ENCODE assay signal across 8 mouse cellular contexts in genomic region chr6:53067989-53068874, GRCm38 (mm10). TPM values are rescaled to one million over a fixed set of nuclear protein-coding genes. Genes with fewer than 3 reads are reported as not detected.
A peak's percentile ranks its signal among the peaks of the same experiment; 100 is the strongest.
DNase-seq lines count a peak whose midpoint lies in the region; ATAC-seq and TF ChIP-seq lines count a peak whose summit lies in the region.

Jazf1 (minus strand) TSS chr6:53068631.

- peak within 1 kb of the TSS; percentile 91 for H3K9ac ChIP-seq in ES-Bruce4 (ENCODE audit: low read depth, poor library complexity, severe bottlenecking)
- peak within 1 kb of the TSS; percentile 97 for H3K9ac ChIP-seq in forebrain, postnatal 0 days
- peak within 1 kb of the TSS; percentile 70 for H3K9ac ChIP-seq in lung, embryonic 15.5 days

- H3K27ac ChIP-seq in ES-Bruce4 (ENCODE audit: insufficient read depth, low read length) = no peak within 1 kb of the TSS
- peak within 1 kb of the TSS; percentile 89 for H3K27ac ChIP-seq in forebrain, postnatal 0 days (ENCODE audit: low read depth, low read length)
- no peak within 1 kb of the TSS for H3K27ac ChIP-seq in lung, embryonic 15.5 days

- peak within 1 kb of the TSS; percentile 86 for H3K4me2 ChIP-seq in forebrain, postnatal 0 days (ENCODE audit: low read depth)
- H3K4me2 ChIP-seq in lung, embryonic 15.5 days = peak within 1 kb of the TSS; percentile 96

- no peak for TF ChIP-seq EP300 in ES-Bruce4 (IDR thresholded peaks at IDR 0.05; ENCODE audit: insufficient read depth, low read depth, low read length)

- no peaks in the 10 kb centered on the region for H3K9me3 ChIP-seq in ES-Bruce4 (replicated peaks; ENCODE audit: control insufficient read depth, insufficient read depth, low read length, poor library complexity, severe bottlenecking)
- no peaks in the 10 kb centered on the region for H3K9me3 ChIP-seq in forebrain, postnatal 0 days (ENCODE audit: low read length)
- no peaks in the 10 kb centered on the region for H3K9me3 ChIP-seq in lung, embryonic 15.5 days

- no peak for TF ChIP-seq POLR2A in ES-Bruce4 (IDR thresholded peaks at IDR 0.05; ENCODE audit: insufficient read depth, low read length)

- no peaks in the 10 kb centered on the region for H3K4me1 ChIP-seq in ES-Bruce4 (ENCODE audit: control insufficient read depth, insufficient read depth, low read length)
- no peaks in the 10 kb centered on the region for H3K4me1 ChIP-seq in forebrain, postnatal 0 days (ENCODE audit: insufficient read depth)
- peaks cover 8% of the 10 kb centered on the region; the same call in 1 of the 2 replicates for H3K4me1 ChIP-seq in lung, embryonic 15.5 days

- no peaks in the 10 kb centered on the region for H3K36me3 ChIP-seq in ES-Bruce4 (ENCODE audit: control insufficient read depth, insufficient read depth, low read length, poor library complexity, severe bottlenecking)
- no peaks in the 10 kb centered on the region for H3K36me3 ChIP-seq in forebrain, postnatal 0 days (ENCODE audit: insufficient read depth)
- no peaks in the 10 kb centered on the region for H3K36me3 ChIP-seq in lung, embryonic 15.5 days

- ATAC-seq in forebrain, postnatal 0 days = peak; percentile 87
- peak; percentile 69 for ATAC-seq in lung, embryonic 15.5 days (ENCODE audit: borderline replicate concordance, extremely low read depth, low FRiP score, low TSS enrichment)

- H3K4me3 ChIP-seq in ES-Bruce4 (ENCODE audit: low read depth, low read length) = peak within 1 kb of the TSS; percentile 65
- peak within 1 kb of the TSS; percentile 98 for H3K4me3 ChIP-seq in forebrain, postnatal 0 days (ENCODE audit: low read depth, low read length)
- H3K4me3 ChIP-seq in lung, embryonic 15.5 days = peak within 1 kb of the TSS; percentile 80

- peaks cover 10% of the 10 kb centered on the region for H3K27me3 ChIP-seq in ES-Bruce4 (ENCODE audit: control insufficient read depth, insufficient read depth, low read length, poor library complexity, severe bottlenecking)
- H3K27me3 ChIP-seq in forebrain, postnatal 0 days (ENCODE audit: insufficient read depth, low read length) = no peaks in the 10 kb centered on the region
- H3K27me3 ChIP-seq in lung, embryonic 15.5 days = peaks cover 37% of the 10 kb centered on the region

- no peak for TF ChIP-seq CTCF in ES-Bruce4 (IDR thresholded peaks at IDR 0.05; ENCODE audit: low read depth, low read length)
- no peak for TF ChIP-seq CTCF in forebrain, postnatal 0 days (IDR thresholded peaks at IDR 0.05; ENCODE audit: low read depth)

- 4% methylated on average over 85 of the region's 133 CpGs for WGBS in forebrain, postnatal 0 days
- WGBS in lung, embryonic 15.5 days = under 1% methylated on average over 107 of the region's 133 CpGs

- peak; percentile 44 for DNase-seq in cerebellum, adult 11 months
- peak; percentile 68 for DNase-seq in forebrain, postnatal 0 days
- DNase-seq in heart, postnatal 4 days = peak; percentile 66
- DNase-seq in layer of hippocampus, adult 8-10 months (ENCODE audit: low spot score in 2 of 2) = peak; percentile 20 to 41
- DNase-seq in ovary, postnatal 10 days (ENCODE audit: low spot score) = peak; percentile 18
- DNase-seq in thymus, postnatal 14 days = peak; percentile 79

RNA-seq across cellular contexts. Expression of gene Jazf1, which starts in this region (rescaled TPM):
- polyA plus RNA-seq in ES-Bruce4 (2011; ENCODE audit: insufficient read depth, insufficient read length, low read depth, missing spikeins) = 1.3 and 1.7 TPM in 2 replicates
- 44.9 and 50.8 TPM in 2 replicates for total RNA-seq in forebrain, postnatal 0 days (2014; rRNA removed)
- polyA plus RNA-seq in forebrain, postnatal 0 days (2015; fragmentation: Nextera tagmentation; extraction: Ambion mirVana) = 55.6 and 71.7 TPM in 2 replicates
- 10 to 100 TPM; 14.6 to 16.1 TPM for total RNA-seq in heart, postnatal 4 days (2021)
- 10 to 100 TPM; 25.0 to 30.9 (median 28.5) TPM for total RNA-seq in layer of hippocampus, adult 8-10 months (2022)
- polyA plus RNA-seq in lung, embryonic 15.5 days (2015; fragmentation: Nextera tagmentation; extraction: Ambion mirVana) = 4.7 and 5.0 TPM in 2 replicates

Comparison
In these comparisons a context has a peak if more than half of its experiments do, and no peak if none do; other contexts are left out.
1. DNase-seq: peak in every context shown above with its lines; median percentile 79 in thymus, postnatal 14 days; 68 in forebrain, postnatal 0 days; 66 in heart, postnatal 4 days; 44 in cerebellum, adult 11 months; 30 in layer of hippocampus, adult 8-10 months; 18 in ovary, postnatal 10 days.